Mouse (Mus musculus) heart, adult 10 weeks (tissue): ENCODE results near the gene Fbxo47. TPM values are rescaled to one million over a fixed set of nuclear protein-coding genes. Genes with fewer than 3 reads are reported as not detected.

Experiments
- polyA plus RNA-seq: library from polyadenylated mRNA; stranded (reverse); fragments of 350-450 nt; fragmentation: Illumina TruSeq; extraction: RNeasy Lipid Tissue Mini Kit (QIAGEN cat#74804); gene quantifications from one replicate; pipeline ENCODE4 v1.2.3, GENCODE M21; 2014; ENCODE audit warnings: low read depth, low replicate concordance

Fbxo47 gene
- 1.3 TPM for polyA plus RNA-seq

GRCm38 (mm10) chr11:97883918-97884600 lies at the start of gene Fbxo47:
Fbxo47 (minus strand) TSS chr11:97884154.

GRCm38 (mm10) chr11:97840539-97840954 lies 43.4 kb downstream of the Fbxo47 start, which contains the start of gene B230217C12Rik:
B230217C12Rik (plus strand) TSS chr11:97840780.

Other genes with a start within 250 kb of the Fbxo47 start
- 47.4 TPM for gene Mllt6, start 220.7 kb downstream of the Fbxo47 start, polyA plus RNA-seq
- gene Cisd3, start 198.3 kb downstream of the Fbxo47 start, polyA plus RNA-seq = 97.2 TPM
- gene Pcgf2, start 183.7 kb downstream of the Fbxo47 start, polyA plus RNA-seq = 6.2 TPM
- 199 TPM for gene Psmb3, start 180.8 kb downstream of the Fbxo47 start, polyA plus RNA-seq
- gene Pip4k2b, start 139.4 kb downstream of the Fbxo47 start, polyA plus RNA-seq = 19.2 TPM
- gene Cwc25, start 117.6 kb downstream of the Fbxo47 start, polyA plus RNA-seq = 6.9 TPM
- not detected for gene 1700001P01Rik, start 108.2 kb downstream of the Fbxo47 start, polyA plus RNA-seq
- gene Rpl23, start 101.7 kb downstream of the Fbxo47 start, polyA plus RNA-seq = 536 TPM
- gene Lasp1, start 85.2 kb downstream of the Fbxo47 start, polyA plus RNA-seq = 27.6 TPM
- 1.1 TPM for gene B230217C12Rik, start 43.4 kb downstream of the Fbxo47 start, polyA plus RNA-seq
- 5.4 TPM for gene Plxdc1, start 102.3 kb upstream of the Fbxo47 start, polyA plus RNA-seq
- 2.7 TPM for gene Arl5c, start 112.0 kb upstream of the Fbxo47 start, polyA plus RNA-seq
- 7.5 TPM for gene Cacnb1, start 138.9 kb upstream of the Fbxo47 start, polyA plus RNA-seq
- gene Rpl19, start 142.6 kb upstream of the Fbxo47 start, polyA plus RNA-seq = 942 TPM
- gene Stac2, start 169.3 kb upstream of the Fbxo47 start, polyA plus RNA-seq = 0.29 TPM